Mouse (Mus musculus) liver, embryonic 11.5 days (tissue): ENCODE results near the gene Supt5. TPM values are rescaled to one million over a fixed set of nuclear protein-coding genes. Genes with fewer than 3 reads are reported as not detected.

Experiments used
- ATAC-seq: fragments of 200-750 bp; cut with Nextera tagmentation; replicated peaks from 2 replicates; pipeline ENCODE4 v1.8.0; 2017; ENCODE audit warnings: moderate number of reproducible peaks, mild to moderate bottlenecking, moderate TSS enrichment, moderate library complexity; ENCODE audit not compliant: low FRiP score
- DNase-seq: peaks from one replicate; pipeline ENCODE4 v3.0.0-alpha.2; 2017; ENCODE audit warnings: low spot score
- H3K27ac ChIP-seq: fragments of 300-500 bp; sonication (generic); 2 replicates; pipeline ENCODE4 v1.5.1; 2014; ENCODE audit warnings: mild to moderate bottlenecking, low read depth, low read length, control low read depth
- H3K27me3 ChIP-seq: fragments of 300-500 bp; sonication (generic); replicated peaks from 2 replicates; pipeline ENCODE4 v1.6.1; 2014; ENCODE audit warnings: low read length, mixed read lengths; ENCODE audit not compliant: control insufficient read depth, insufficient read depth
- H3K36me3 ChIP-seq: fragments of 300-500 bp; sonication (generic); 2 replicates; pipeline ENCODE4 v1.6.1; 2014; ENCODE audit warnings: mild to moderate bottlenecking, low read length, moderate library complexity, mixed read lengths; ENCODE audit not compliant: control insufficient read depth, insufficient read depth
- H3K4me1 ChIP-seq: fragments of 300-500 bp; sonication (generic); replicated peaks from 2 replicates; pipeline ENCODE4 v1.6.1; 2014; ENCODE audit warnings: low read length, mixed read lengths; ENCODE audit not compliant: control insufficient read depth, insufficient read depth
- H3K4me2 ChIP-seq: fragments of 300-500 bp; sonication (generic); 2 replicates; pipeline ENCODE4 v1.6.1; 2014; ENCODE audit warnings: mild to moderate bottlenecking, control low read depth, moderate library complexity
- H3K4me3 ChIP-seq: fragments of 300-500 bp; sonication (generic); 2 replicates; pipeline ENCODE4 v1.5.1; 2014; ENCODE audit warnings: low read depth, low read length, control low read depth
- H3K9ac ChIP-seq: fragments of 300-500 bp; sonication (generic); 2 replicates; pipeline ENCODE4 v1.6.1; 2014; ENCODE audit warnings: low read depth, low read length, control low read depth
- H3K9me3 ChIP-seq: fragments of 300-500 bp; sonication (generic); 2 replicates; pipeline ENCODE4 v1.6.1; 2016; ENCODE audit warnings: low read length, inconsistent platforms, mixed read lengths; ENCODE audit not compliant: control insufficient read depth
- WGBS: fragments of 180-500 bp; shearing (Covaris S2); extraction: QIAGEN DNeasy Blood & Tissue Kit; methylation state at CpG from one replicate; pipeline ENCODE4 v1.1.7; 2014; 5-methylcytosine and 5-hydroxymethylcytosine counted together
- polyA plus RNA-seq: library from polyadenylated mRNA; unstranded; fragments of >200 nt; fragmentation: Nextera tagmentation; extraction: Ambion mirVana; gene quantifications from 2 replicates; pipeline ENCODE4 v1.2.1, GENCODE M21; 2014

Gene Supt5
- polyA plus RNA-seq, 1 experiment from 2014 or later, result 77.9 TPM

DNA sequence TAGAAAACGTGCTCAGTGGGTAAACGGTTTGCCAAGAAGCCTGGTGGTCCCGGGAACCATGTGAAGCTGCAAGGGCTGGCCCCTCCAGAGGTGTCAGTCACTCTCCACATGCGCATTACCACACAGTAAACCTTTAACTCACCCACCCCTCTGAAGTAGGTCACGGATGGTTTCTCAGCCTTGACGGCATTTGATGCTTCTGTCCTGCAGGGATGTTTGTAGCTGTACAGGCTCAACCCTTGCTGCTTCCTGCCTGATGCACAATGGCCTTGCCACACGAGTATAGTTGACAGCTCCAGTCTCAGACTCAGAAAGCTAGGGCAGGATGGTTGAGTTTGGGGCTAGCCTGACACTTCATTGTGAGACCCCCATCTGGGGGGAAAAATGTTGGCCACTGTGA is 57.9 kb downstream of the Supt5 start:
- no peaks in the 10 kb centered on the region for H3K9me3 ChIP-seq
- H3K36me3 ChIP-seq, result no peaks in the 10 kb centered on the region
- no peak overlapping the region for H3K4me2 ChIP-seq
- 67% methylated on average over 7 of the region's 7 CpGs for WGBS
- H3K9ac ChIP-seq, result no peak overlapping the region
- H3K4me1 ChIP-seq, result peaks cover 7% of the 10 kb centered on the region; the same call in 1 of the 2 replicates
- no peaks in the 10 kb centered on the region for H3K27me3 ChIP-seq
- H3K4me3 ChIP-seq, result no peak overlapping the region
- H3K27ac ChIP-seq, result no peak overlapping the region
- DNase-seq (no peak), ATAC-seq (no peak)

- DNase-seq, result no peak
- Histone ChIP-seq H3K27me3 (no peaks in the 10 kb centered on the region), H3K36me3 (no peaks in the 10 kb centered on the region), H3K27ac (0 out of 2 replicates have a peak overlapping the region, but pooled peaks have one; percentile 64), H3K4me3 (peak overlapping the region; percentile 78), H3K9ac (peak overlapping the region; percentile 93), H3K4me1 (peaks cover 7% of the 10 kb centered on the region; the same call in 1 of the 2 replicates), H3K9me3 (no peaks in the 10 kb centered on the region), H3K4me2 (peak overlapping the region; percentile 94)
- WGBS, result 83% methylated on average over 7 of the region's 7 CpGs
- no peak for ATAC-seq
These were observed 60.3 kb downstream of the Supt5 start for GRCm38 (mm10) chr7:28278279-28278652.

DNA sequence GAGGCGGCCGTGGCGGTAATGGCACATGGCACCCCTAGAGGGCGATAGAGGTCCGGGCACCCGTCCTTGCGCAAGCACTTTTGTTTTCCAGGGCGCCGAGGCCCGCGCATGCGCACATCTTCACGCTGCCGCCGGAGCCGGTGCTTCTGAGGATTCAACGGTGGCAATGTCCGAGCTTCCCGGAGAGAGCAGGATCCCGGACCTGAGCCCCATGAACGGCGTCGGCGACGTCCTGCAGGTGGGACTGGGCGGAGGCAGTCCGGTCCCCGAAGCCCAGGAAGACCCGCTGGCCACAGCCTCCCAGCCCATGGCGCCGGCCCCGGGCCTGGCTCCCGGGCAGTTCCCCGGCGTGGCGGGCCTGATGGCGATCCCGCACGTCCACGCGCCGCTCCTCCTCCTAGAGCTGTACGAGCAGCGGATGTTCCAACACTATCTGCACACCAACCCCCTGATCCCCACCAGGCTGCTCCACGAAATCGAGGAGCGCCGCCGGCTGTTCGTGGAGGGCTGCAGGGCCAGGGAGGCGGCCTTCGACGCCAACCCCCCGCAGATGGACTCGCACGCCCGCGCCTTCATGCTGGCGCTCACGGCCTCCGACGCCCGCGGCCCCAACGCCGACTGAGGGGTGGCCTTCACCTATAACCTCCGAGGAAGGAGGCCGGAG is 60.8 kb downstream of the Supt5 start, which contains the start of gene Eid2b:
Gene Eid2b, plus strand, starts transcription at position 125 of the 664 bp plus-strand sequence.
- peak; percentile 77 for ATAC-seq
- no peaks in the 10 kb centered on the region for H3K9me3 ChIP-seq
- peak within 1 kb of the TSS; percentile 94 for H3K4me2 ChIP-seq
- peak within 1 kb of the TSS; percentile 78 for H3K4me3 ChIP-seq
- peak within 1 kb of the TSS; percentile 93 for H3K9ac ChIP-seq
- H3K27ac ChIP-seq, result peak within 1 kb of the TSS; percentile 64
- peaks cover 7% of the 10 kb centered on the region; the same call in 1 of the 2 replicates for H3K4me1 ChIP-seq
- H3K27me3 ChIP-seq, result no peaks in the 10 kb centered on the region
- H3K36me3 ChIP-seq, result no peaks in the 10 kb centered on the region
- 3% methylated on average over 68 of the region's 68 CpGs for WGBS
- DNase-seq, result peak; percentile 94

DNA sequence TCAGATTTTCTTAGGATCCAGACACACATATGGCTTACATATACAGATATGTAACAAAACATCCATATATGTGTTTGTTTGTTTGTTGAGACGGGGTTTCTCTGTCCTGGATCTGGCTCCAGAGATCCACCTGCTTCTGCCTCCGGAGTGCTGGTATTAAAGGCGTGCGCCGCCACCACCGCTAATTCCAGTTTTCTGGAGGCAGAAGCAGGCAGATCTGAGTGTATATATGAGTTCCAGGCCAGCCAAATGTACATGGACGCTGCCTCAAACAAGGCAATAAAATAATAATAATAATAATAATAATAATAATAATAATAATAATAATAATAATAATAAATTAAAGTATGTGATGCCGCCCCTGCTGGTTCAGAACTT is 61.3 kb downstream of the Supt5 start:
- Histone ChIP-seq H3K27me3 (no peaks in the 10 kb centered on the region), H3K27ac (no peak overlapping the region), H3K4me2 (0 out of 2 replicates have a peak overlapping the region, but pooled peaks have one; percentile 94), H3K9ac (no peak overlapping the region), H3K4me1 (peaks cover 7% of the 10 kb centered on the region; the same call in 1 of the 2 replicates), H3K4me3 (no peak overlapping the region; the same call in 1 of the 2 replicates), H3K36me3 (no peaks in the 10 kb centered on the region), H3K9me3 (no peaks in the 10 kb centered on the region)
- WGBS, result 54% methylated on average over 8 of the region's 8 CpGs
- ATAC-seq (no peak), DNase-seq (no peak)

- H3K4me1 ChIP-seq, result no peaks in the 10 kb centered on the region
- 67% methylated on average over 3 of the region's 3 CpGs for WGBS
- peaks cover 2% of the 10 kb centered on the region; the same call in 1 of the 2 replicates for H3K36me3 ChIP-seq
- no peak for ATAC-seq
- no peak overlapping the region for H3K27ac ChIP-seq
- peaks cover 5% of the 10 kb centered on the region; the same call in 1 of the 2 replicates for H3K27me3 ChIP-seq
- H3K4me2 ChIP-seq, result no peak overlapping the region
- H3K4me3 ChIP-seq, result no peak overlapping the region
- H3K9me3 ChIP-seq, result no peaks in the 10 kb centered on the region
- DNase-seq, result no peak
- H3K9ac ChIP-seq, result no peak overlapping the region
These were observed 66.8 kb downstream of the Supt5 start for GRCm38 (mm10) chr7:28271761-28272160.

DNA sequence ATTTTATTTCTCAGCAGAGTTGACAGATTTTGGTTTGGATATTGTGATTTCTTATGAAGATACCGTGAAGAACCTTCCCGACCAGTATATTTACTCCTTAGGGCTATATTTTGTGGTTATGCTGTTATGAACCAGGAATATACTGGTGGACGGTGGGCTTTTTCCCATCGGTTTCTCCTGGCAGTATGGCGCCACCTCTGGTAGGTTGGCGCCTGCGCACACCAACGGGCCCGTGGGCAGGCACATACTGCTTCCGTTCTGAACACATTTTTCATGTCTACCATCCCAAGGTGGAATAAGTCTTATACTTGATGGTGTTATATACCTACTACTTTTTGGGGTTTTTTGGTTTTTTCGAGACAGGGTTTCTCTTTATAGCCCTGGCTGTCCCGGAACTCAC is 69.2 kb downstream of the Supt5 start:
- Histone ChIP-seq H3K4me2 (no peak overlapping the region), H3K4me1 (no peaks in the 10 kb centered on the region), H3K4me3 (no peak overlapping the region), H3K36me3 (peaks cover 2% of the 10 kb centered on the region; the same call in 1 of the 2 replicates), H3K9me3 (no peaks in the 10 kb centered on the region), H3K27me3 (peaks cover 5% of the 10 kb centered on the region; the same call in 1 of the 2 replicates), H3K9ac (no peak overlapping the region), H3K27ac (no peak overlapping the region)
- ATAC-seq (no peak), DNase-seq (no peak)
- 90% methylated on average over 12 of the region's 12 CpGs for WGBS

- no peak for ATAC-seq
- Histone ChIP-seq H3K36me3 (peaks cover 2% of the 10 kb centered on the region; the same call in 1 of the 2 replicates), H3K4me3 (peak overlapping the region; percentile 80), H3K9ac (peak overlapping the region; percentile 78), H3K27me3 (peaks cover 5% of the 10 kb centered on the region; the same call in 1 of the 2 replicates), H3K4me2 (peak overlapping the region; percentile 81), H3K27ac (0 out of 2 replicates have a peak overlapping the region, but pooled peaks have one; percentile 65), H3K9me3 (no peaks in the 10 kb centered on the region), H3K4me1 (no peaks in the 10 kb centered on the region)
- no peak for DNase-seq
- 25% methylated on average over 16 of the region's 16 CpGs for WGBS
These were observed 70.0 kb downstream of the Supt5 start for GRCm38 (mm10) chr7:28268576-28268975.

DNA sequence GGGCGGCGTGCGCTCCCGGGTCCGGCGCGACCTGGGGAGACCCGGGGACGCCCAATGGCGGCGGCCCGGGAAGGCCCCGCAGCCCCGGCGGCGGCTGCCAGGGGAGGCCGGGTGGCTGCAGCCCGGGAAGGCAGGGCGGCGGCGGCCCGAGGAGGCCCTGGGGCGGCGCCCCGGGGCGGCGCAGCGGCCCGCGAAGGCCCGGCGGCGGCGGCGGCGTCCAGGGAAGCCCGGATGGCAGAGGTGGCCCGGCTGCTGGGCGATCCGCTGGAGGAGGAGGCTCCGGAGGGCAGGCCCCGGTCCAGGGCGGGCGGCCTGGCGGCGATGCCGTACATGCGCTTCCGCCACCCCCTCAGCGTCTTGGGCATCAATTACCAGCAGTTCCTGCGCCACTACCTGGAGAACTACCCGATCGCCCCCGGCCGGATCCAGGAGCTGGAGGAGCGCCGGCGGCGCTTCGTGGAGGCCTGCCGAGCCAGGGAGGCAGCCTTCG is 70.5 kb downstream of the Supt5 start:
- ATAC-seq (peak; percentile 71), DNase-seq (peak; percentile 75)
- Histone ChIP-seq H3K4me2 (peak overlapping the region; percentile 81), H3K27me3 (peaks cover 5% of the 10 kb centered on the region; the same call in 1 of the 2 replicates), H3K4me3 (peak overlapping the region; percentile 80), H3K9me3 (no peaks in the 10 kb centered on the region), H3K36me3 (peaks cover 2% of the 10 kb centered on the region; the same call in 1 of the 2 replicates), H3K9ac (peak overlapping the region; percentile 78), H3K4me1 (no peaks in the 10 kb centered on the region), H3K27ac (peak overlapping the region; percentile 65)
- under 1% methylated on average over 44 of the region's 62 CpGs for WGBS
